Mouse (Mus musculus) embryonic facial prominence, embryonic 10.5 days (tissue): ENCODE measurements around the gene Olfr1032. TPM values are rescaled to one million over a fixed set of nuclear protein-coding genes. Genes with fewer than 3 reads are reported as not detected.
A peak's percentile ranks its signal among the peaks of the same experiment; 100 is the strongest.
"Not testable (repeated sequence)": the region's sequence is repeated elsewhere in the genome, so short reads cannot be mapped to it uniquely, and the experiment has no call there.

Source experiments
- DNase-seq: peaks from one replicate; pipeline ENCODE4 v3.0.0-alpha.2; 2017; ENCODE audit warnings: low spot score
- H3K27ac ChIP-seq: fragments of 300-500 bp; sonication (generic); replicated peaks from 2 replicates; pipeline ENCODE4 v1.5.1; 2016; ENCODE audit warnings: mild to moderate bottlenecking
- H3K27me3 ChIP-seq: fragments of 300-500 bp; sonication (generic); replicated peaks from 2 replicates; pipeline ENCODE4 v1.6.1; 2016; ENCODE audit warnings: low read depth, mild to moderate bottlenecking; ENCODE audit not compliant: poor library complexity, severe bottlenecking
- H3K36me3 ChIP-seq: fragments of 300-500 bp; sonication (generic); replicated peaks from 2 replicates; pipeline ENCODE4 v1.6.1; 2016; ENCODE audit warnings: mild to moderate bottlenecking, moderate library complexity
- H3K4me1 ChIP-seq: fragments of 300-500 bp; sonication (generic); 2 replicates; pipeline ENCODE4 v1.6.1; 2016
- H3K4me3 ChIP-seq: fragments of 300-500 bp; sonication (generic); 2 replicates; pipeline ENCODE4 v1.5.1; 2016; ENCODE audit warnings: mild to moderate bottlenecking, moderate library complexity
- H3K9me3 ChIP-seq: fragments of 300-500 bp; sonication (generic); 2 replicates; pipeline ENCODE4 v1.6.1; 2016; ENCODE audit warnings: mild to moderate bottlenecking
- WGBS: fragments of 180-500 bp; shearing (Covaris S2); methylation state at CpG from one replicate; pipeline ENCODE4 v1.1.7; 2016; 5-methylcytosine and 5-hydroxymethylcytosine counted together
- polyA plus RNA-seq: library from polyadenylated mRNA; unstranded; fragments of >200 nt; fragmentation: Nextera tagmentation; extraction: Ambion mirVana; gene quantifications from 2 replicates; pipeline ENCODE4 v1.2.1, GENCODE M21; 2016

The Olfr1032 gene
- not detected in 2 replicates for polyA plus RNA-seq

DNA sequence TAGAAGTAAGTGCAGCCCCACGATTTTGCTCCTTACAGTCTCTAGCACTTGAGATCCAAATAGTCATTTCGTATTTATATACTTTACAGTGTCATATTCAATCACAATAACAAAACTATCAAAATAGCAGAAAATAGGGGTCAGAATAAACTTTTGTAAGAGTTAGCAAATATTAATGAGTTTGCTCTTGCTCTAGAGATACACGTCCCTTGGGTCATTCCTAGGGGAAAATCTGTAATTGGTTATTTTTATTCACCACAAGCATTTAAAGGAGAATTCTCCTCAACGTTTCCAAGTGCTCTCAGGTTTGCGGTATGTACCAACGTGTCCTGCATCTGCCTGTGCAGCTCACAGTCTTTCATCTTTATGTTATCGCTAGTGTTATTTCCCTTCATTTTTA, at the start of gene Olfr1032:
TSS of gene Olfr1032 (plus strand) at position 301 of the 400 bp plus-strand sequence.
- no peak within 1 kb of the TSS for H3K4me3 ChIP-seq
- no peaks in the 10 kb centered on the region for H3K27me3 ChIP-seq
- no peaks in the 10 kb centered on the region for H3K4me1 ChIP-seq
- no peak within 1 kb of the TSS for H3K27ac ChIP-seq
- no peaks in the 10 kb centered on the region for H3K36me3 ChIP-seq
- H3K9me3 ChIP-seq = no peaks in the 10 kb centered on the region
- 88% methylated on average over 7 of the region's 7 CpGs for WGBS
- no peak for DNase-seq

GRCm38 (mm10) chr2:85973595-85973994, 31.7 kb upstream of the Olfr1032 start, which contains the start of gene Olfr1029:
Olfr1029 (plus strand) TSS chr2:85973895.
- no peaks in the 10 kb centered on the region for H3K9me3 ChIP-seq
- H3K27ac ChIP-seq = no peak within 1 kb of the TSS
- no peak for DNase-seq
- no peaks in the 10 kb centered on the region for H3K27me3 ChIP-seq
- 92% methylated on average over 2 of the region's 2 CpGs for WGBS
- H3K4me1 ChIP-seq = no peaks in the 10 kb centered on the region
- no peaks in the 10 kb centered on the region for H3K36me3 ChIP-seq
- H3K4me3 ChIP-seq = no peak within 1 kb of the TSS

- DNase-seq = no peak
- 82% methylated on average over 1 of the region's 1 CpGs for WGBS
- Histone ChIP-seq H3K4me3 (no peak within 1 kb of the TSS), H3K9me3 (no peaks in the 10 kb centered on the region), H3K27ac (no peak within 1 kb of the TSS), H3K27me3 (no peaks in the 10 kb centered on the region), H3K4me1 (no peaks in the 10 kb centered on the region), H3K36me3 (no peaks in the 10 kb centered on the region)
Observed at GRCm38 (mm10) chr2:85978976-85979375, 26.4 kb upstream of the Olfr1032 start, which contains the start of gene Olfr1030. Olfr1030 (plus strand) TSS chr2:85979276.

DNA sequence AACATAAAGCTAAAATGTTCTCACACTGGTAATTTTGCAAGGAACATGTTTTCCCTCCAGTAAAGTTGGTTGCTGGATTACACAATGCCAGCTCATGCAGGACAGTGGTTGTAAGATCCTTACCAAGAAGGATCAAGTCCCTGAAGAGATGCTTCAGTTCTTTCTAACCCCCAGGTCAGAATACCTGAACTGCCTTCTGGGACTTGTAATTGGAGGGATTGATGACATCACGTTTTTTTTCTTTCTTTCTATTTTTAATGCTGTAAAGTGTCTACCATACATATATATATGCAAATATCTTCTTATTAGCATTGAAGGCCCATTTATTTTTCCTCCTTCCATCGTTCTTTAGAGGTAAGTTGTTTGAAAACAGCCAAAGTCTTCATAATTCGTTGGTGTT, 15.3 kb upstream of the Olfr1032 start, which contains the start of gene Olfr1031:
TSS of gene Olfr1031 (plus strand) at position 301 of the 400 bp plus-strand sequence.
- no peak for DNase-seq
- Histone ChIP-seq H3K27me3 (no peaks in the 10 kb centered on the region), H3K9me3 (no peaks in the 10 kb centered on the region), H3K36me3 (no peaks in the 10 kb centered on the region), H3K4me3 (no peak within 1 kb of the TSS), H3K4me1 (no peaks in the 10 kb centered on the region), H3K27ac (no peak within 1 kb of the TSS)
- WGBS = 70% methylated on average over 3 of the region's 3 CpGs

DNA sequence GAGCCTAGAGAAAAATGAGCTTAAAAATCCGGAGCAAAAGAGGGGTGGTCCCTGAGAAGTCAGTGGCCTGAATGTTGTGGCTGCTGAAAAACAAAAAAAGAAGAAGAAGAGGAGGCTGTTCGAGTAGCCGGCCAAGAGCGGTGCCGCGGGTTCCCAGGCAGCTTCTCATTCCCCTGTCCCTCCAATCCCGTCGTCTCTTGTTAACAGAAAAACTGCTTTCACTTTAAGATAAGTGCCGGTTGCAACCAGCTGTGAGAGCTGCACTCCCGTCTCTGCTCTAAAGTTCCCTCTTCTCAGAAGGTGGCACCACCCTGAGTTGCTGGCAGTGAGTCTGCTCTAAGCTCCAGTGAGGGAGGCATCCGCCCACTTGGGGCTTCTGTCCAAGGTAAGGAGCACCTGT, 15.1 kb downstream of the Olfr1032 start, which contains the start of gene Olfr1033:
TSS of gene Olfr1033 (plus strand) at position 228 of the 400 bp plus-strand sequence.
- WGBS = 8% methylated on average over 11 of the region's 11 CpGs
- H3K4me3 ChIP-seq = peak within 1 kb of the TSS; percentile 48
- not testable (repeated sequence) for H3K4me1 ChIP-seq, H3K27ac ChIP-seq, H3K9me3 ChIP-seq, H3K36me3 ChIP-seq, H3K27me3 ChIP-seq
- peak; percentile 24 for DNase-seq

- H3K9me3 ChIP-seq, H3K36me3 ChIP-seq, H3K27me3 ChIP-seq, H3K27ac ChIP-seq, DNase-seq, H3K4me1 ChIP-seq, H3K4me3 ChIP-seq: not testable (repeated sequence)
- WGBS = 77% methylated on average over 8 of the region's 9 CpGs
Observed at GRCm38 (mm10) chr2:86021518-86021917, 16.2 kb downstream of the Olfr1032 start.

GRCm38 (mm10) chr2:86045561-86045960, 40.2 kb downstream of the Olfr1032 start, which contains the start of gene Olfr1034:
Olfr1034 (plus strand) TSS chr2:86045861.
- H3K9me3 ChIP-seq = no peaks in the 10 kb centered on the region
- no peaks in the 10 kb centered on the region for H3K27me3 ChIP-seq
- no peaks in the 10 kb centered on the region for H3K4me1 ChIP-seq
- H3K4me3 ChIP-seq = no peak within 1 kb of the TSS
- no peaks in the 10 kb centered on the region for H3K36me3 ChIP-seq
- no peak for DNase-seq
- no peak within 1 kb of the TSS for H3K27ac ChIP-seq

DNA sequence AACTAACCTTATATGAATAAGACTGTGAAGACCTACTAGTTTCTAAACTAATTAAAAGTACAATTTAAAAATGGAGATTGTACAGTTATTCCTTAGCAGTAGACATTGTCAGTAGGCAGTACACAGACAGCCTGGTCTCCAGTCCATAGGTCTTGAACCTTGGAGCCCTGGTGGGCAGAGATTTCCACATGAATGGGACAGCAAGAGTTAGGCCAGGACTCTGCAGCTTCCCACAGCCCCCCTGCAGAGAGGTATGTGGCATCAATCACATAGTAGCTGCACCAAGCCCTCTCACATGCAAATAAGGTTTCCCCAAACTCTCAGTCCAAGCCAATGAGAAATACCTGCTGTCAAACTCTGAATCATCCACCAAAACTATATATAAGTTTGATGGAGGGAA, 45.4 kb downstream of the Olfr1032 start:
- not testable (repeated sequence) for H3K27me3 ChIP-seq, H3K4me3 ChIP-seq

More for the DNA sequence above, 45.4 kb downstream of the Olfr1032 start:
- not testable (repeated sequence) for H3K4me1 ChIP-seq, DNase-seq, H3K9me3 ChIP-seq, H3K36me3 ChIP-seq, H3K27ac ChIP-seq

Other genes starting within 250 kb of the Olfr1032 start
- not detected in 2 replicates for gene Olfr1012, start 242.8 kb upstream of the Olfr1032 start, polyA plus RNA-seq
- not detected in 2 replicates for gene Olfr1013, start 238.4 kb upstream of the Olfr1032 start, polyA plus RNA-seq
- not detected in 2 replicates for gene Olfr1014, start 232.8 kb upstream of the Olfr1032 start, polyA plus RNA-seq
- gene Olfr1015, start 223.5 kb upstream of the Olfr1032 start, polyA plus RNA-seq = not detected in 2 replicates
- gene Olfr1016, start 203.0 kb upstream of the Olfr1032 start, polyA plus RNA-seq = not detected in 2 replicates
- gene Olfr1018, start 187.1 kb upstream of the Olfr1032 start, polyA plus RNA-seq = not detected in 2 replicates
- not detected in 2 replicates for gene Olfr1019, start 160.1 kb upstream of the Olfr1032 start, polyA plus RNA-seq
- not detected in 2 replicates for gene Olfr1020, start 158.5 kb upstream of the Olfr1032 start, polyA plus RNA-seq
- not detected in 2 replicates for gene Olfr1022, start 136.9 kb upstream of the Olfr1032 start, polyA plus RNA-seq
- gene Olfr1023, start 119.9 kb upstream of the Olfr1032 start, polyA plus RNA-seq = not detected in 2 replicates
- not detected in 2 replicates for gene Olfr1024, start 100.5 kb upstream of the Olfr1032 start, polyA plus RNA-seq
- gene Olfr1025-ps1, start 90.3 kb upstream of the Olfr1032 start, polyA plus RNA-seq = not detected in 2 replicates
- gene Olfr1026, start 84.0 kb upstream of the Olfr1032 start, polyA plus RNA-seq = not detected in 2 replicates
- gene Olfr1028, start 55.1 kb upstream of the Olfr1032 start, polyA plus RNA-seq = not detected in 2 replicates
- gene Olfr1029, start 31.6 kb upstream of the Olfr1032 start, polyA plus RNA-seq = not detected in 2 replicates
- gene Olfr1030, start 26.3 kb upstream of the Olfr1032 start, polyA plus RNA-seq = not detected in 2 replicates
- gene Olfr1031, start 15.2 kb upstream of the Olfr1032 start, polyA plus RNA-seq = not detected in 2 replicates
- not detected in 2 replicates for gene Olfr1033, start 15.1 kb downstream of the Olfr1032 start, polyA plus RNA-seq
- not detected in 2 replicates for gene Olfr1034, start 40.3 kb downstream of the Olfr1032 start, polyA plus RNA-seq
- not detected in 2 replicates for gene Olfr1036, start 68.5 kb downstream of the Olfr1032 start, polyA plus RNA-seq
- gene Olfr1037, start 81.8 kb downstream of the Olfr1032 start, polyA plus RNA-seq = not detected in 2 replicates
- gene Olfr1039, start 130.4 kb downstream of the Olfr1032 start, polyA plus RNA-seq = not detected in 2 replicates
- gene Olfr1040, start 141.2 kb downstream of the Olfr1032 start, polyA plus RNA-seq = not detected in 2 replicates
- not detected in 2 replicates for gene Olfr1042, start 156.3 kb downstream of the Olfr1032 start, polyA plus RNA-seq
- gene Olfr1043, start 162.0 kb downstream of the Olfr1032 start, polyA plus RNA-seq = not detected in 2 replicates
- gene Olfr1044, start 172.3 kb downstream of the Olfr1032 start, polyA plus RNA-seq = not detected in 2 replicates
- gene Olfr52, start 180.1 kb downstream of the Olfr1032 start, polyA plus RNA-seq = not detected in 2 replicates
- gene Olfr1045, start 197.5 kb downstream of the Olfr1032 start, polyA plus RNA-seq = not detected in 2 replicates
- gene Olfr1046, start 213.8 kb downstream of the Olfr1032 start, polyA plus RNA-seq = not detected in 2 replicates
- gene Olfr1047, start 225.9 kb downstream of the Olfr1032 start, polyA plus RNA-seq = not detected in 2 replicates
- gene Olfr1048, start 234.7 kb downstream of the Olfr1032 start, polyA plus RNA-seq = not detected in 2 replicates